Mouse (Mus musculus) erythroblast, embryonic 14.5 days (primary cell): ENCODE data around the gene Ybey.

Experiments
- GATA1 ChIP-seq: IDR thresholded peaks from 2 replicates; pipeline ENCODE4 v1.6.1; 2012; ENCODE audit warnings: low read length, inconsistent platforms, mixed read lengths
- TAL1 ChIP-seq: IDR thresholded peaks from 3 replicates; pipeline ENCODE4 v1.6.1; 2012; ENCODE audit warnings: low read length, inconsistent platforms, mixed read lengths

DNA sequence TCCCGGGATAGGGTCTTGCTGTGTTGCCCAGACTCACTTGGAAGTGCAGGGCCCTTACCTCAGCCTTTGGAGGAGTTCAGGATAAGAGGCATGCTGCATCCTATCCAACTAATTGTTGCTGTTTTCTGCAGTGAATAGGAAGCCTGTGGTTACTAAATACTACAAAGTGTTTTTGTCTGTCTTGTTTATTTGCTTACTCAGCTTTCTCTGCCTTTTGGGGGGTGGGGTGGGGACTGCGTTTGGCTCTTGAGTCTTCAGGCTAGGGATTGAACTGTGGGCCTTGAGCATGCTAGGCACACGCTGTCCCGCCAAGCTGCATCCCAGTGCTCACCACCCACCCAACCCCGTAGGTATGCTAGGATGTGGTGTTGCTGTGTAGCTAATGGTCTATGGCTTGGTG, 4.8 kb upstream of the Ybey start:
- TF ChIP-seq TAL1 (no peak), GATA1 (no peak)
